Mouse (Mus musculus) spleen, adult 2 months (tissue): Measurements from ENCODE around the gene Rora. TPM values are rescaled to one million over a fixed set of nuclear protein-coding genes. Genes with fewer than 3 reads are reported as not detected.

Source experiments
- DNase-seq, 2 experiments: peaks; one replicate each; pipeline versions ENCODE4 v3.0.0 to v3.0.0-alpha.2; 2012 to 2021; ENCODE audit warnings: low spot score in 2 of 2, low read depth in 1 of 2
- H3K27ac ChIP-seq: fragments of 200-500 bp; 2 replicates; pipeline ENCODE4 v1.5.1; 2012; ENCODE audit warnings: low read length, inconsistent platforms; ENCODE audit not compliant: insufficient read depth
- H3K27me3 ChIP-seq: fragments of 200-500 bp; 2 replicates; pipeline ENCODE4 v1.6.1; 2012; ENCODE audit warnings: mild to moderate bottlenecking, moderate library complexity, low read length, inconsistent platforms; ENCODE audit not compliant: control insufficient read depth, insufficient read depth
- H3K36me3 ChIP-seq: fragments of 200-500 bp; 2 replicates; pipeline ENCODE4 v1.6.1; 2012; ENCODE audit warnings: mild to moderate bottlenecking, low read length, inconsistent platforms; ENCODE audit not compliant: control insufficient read depth, insufficient read depth
- H3K4me1 ChIP-seq: fragments of 200-500 bp; 2 replicates; pipeline ENCODE4 v1.6.1; 2011; ENCODE audit warnings: inconsistent platforms; ENCODE audit not compliant: control insufficient read depth, insufficient read depth, insufficient read length
- H3K4me3 ChIP-seq: fragments of 200-500 bp; 2 replicates; pipeline ENCODE4 v1.5.1; 2011; ENCODE audit warnings: mild to moderate bottlenecking, inconsistent platforms; ENCODE audit not compliant: insufficient read depth, insufficient read length; ENCODE audit errors: extremely low read depth
- CTCF ChIP-seq: fragments of 200-500 bp; IDR thresholded peaks from 2 replicates; pipeline ENCODE4 v1.5.1; 2011; ENCODE audit warnings: mild to moderate bottlenecking, inconsistent platforms; ENCODE audit not compliant: insufficient read depth, insufficient read length, insufficient replicate concordance; ENCODE audit errors: extremely low read depth
- POLR2A ChIP-seq: fragments of 200-500 bp; IDR thresholded peaks from 2 replicates; pipeline ENCODE4 v1.6.1; 2011; ENCODE audit warnings: low read depth, low read length, inconsistent platforms
- WGBS: fragments of 180-500 bp; shearing (Covaris S2); methylation state at CpG from one replicate; pipeline ENCODE4 v1.1.7; 2018; 5-methylcytosine and 5-hydroxymethylcytosine counted together
- polyA plus RNA-seq: library from polyadenylated mRNA; depleted of rRNA; stranded (reverse); fragments of >200 nt; gene quantifications from 2 replicates; pipeline ENCODE4 v1.2.3, GENCODE M21; 2012

Rora gene
- polyA plus RNA-seq, 1 experiment = 1.7 TPM

GRCm38 (mm10) chr9:68760329-68760728 is 106.7 kb downstream of the Rora start:
- Histone ChIP-seq H3K27ac (no peak overlapping the region), H3K36me3 (no peaks in the 10 kb centered on the region), H3K27me3 (no peaks in the 10 kb centered on the region), H3K4me3 (no peak overlapping the region), H3K4me1 (no peaks in the 10 kb centered on the region)
- no peak for DNase-seq
- 86% methylated on average over 4 of the region's 4 CpGs for WGBS
- TF ChIP-seq CTCF (no peak), POLR2A (no peak)

GRCm38 (mm10) chr9:68760876-68761275 is 107.3 kb downstream of the Rora start:
- no peaks in the 10 kb centered on the region for H3K36me3 ChIP-seq
- DNase-seq = no peak
- no peaks in the 10 kb centered on the region for H3K4me1 ChIP-seq
- TF ChIP-seq POLR2A (no peak), CTCF (no peak)
- no peaks in the 10 kb centered on the region for H3K27me3 ChIP-seq
- WGBS = 74% methylated on average over 3 of the region's 3 CpGs
- no peak overlapping the region for H3K27ac ChIP-seq
- H3K4me3 ChIP-seq = no peak overlapping the region

- DNase-seq = no peak
- 80% methylated on average over 7 of the region's 7 CpGs for WGBS
- TF ChIP-seq CTCF = no peak
- no peak for TF ChIP-seq POLR2A
- H3K27me3 ChIP-seq = no peaks in the 10 kb centered on the region
- no peak overlapping the region for H3K4me3 ChIP-seq
- H3K27ac ChIP-seq = no peak overlapping the region
- H3K36me3 ChIP-seq = no peaks in the 10 kb centered on the region
- H3K4me1 ChIP-seq = no peaks in the 10 kb centered on the region
Observed at GRCm38 (mm10) chr9:68761672-68762071, 108.1 kb downstream of the Rora start.

GRCm38 (mm10) chr9:68765595-68765994 is 112.0 kb downstream of the Rora start:
- no peak for TF ChIP-seq POLR2A
- TF ChIP-seq CTCF = no peak
- WGBS = 66% methylated on average over 1 of the region's 1 CpGs
- H3K36me3 ChIP-seq = no peaks in the 10 kb centered on the region
- no peak for DNase-seq
- H3K27me3 ChIP-seq = no peaks in the 10 kb centered on the region
- no peaks in the 10 kb centered on the region for H3K4me1 ChIP-seq
- no peak overlapping the region for H3K4me3 ChIP-seq
- H3K27ac ChIP-seq = no peak overlapping the region

GRCm38 (mm10) chr9:68769638-68770037 is 116.1 kb downstream of the Rora start:
- H3K4me3 ChIP-seq = no peak overlapping the region
- TF ChIP-seq POLR2A (no peak), CTCF (no peak)
- no peaks in the 10 kb centered on the region for H3K4me1 ChIP-seq
- WGBS = 29% methylated on average over 1 of the region's 1 CpGs
- H3K27ac ChIP-seq = no peak overlapping the region
- no peaks in the 10 kb centered on the region for H3K27me3 ChIP-seq
- no peak for DNase-seq
- H3K36me3 ChIP-seq = no peaks in the 10 kb centered on the region

GRCm38 (mm10) chr9:68771383-68771782 is 117.8 kb downstream of the Rora start:
- Histone ChIP-seq H3K36me3 (no peaks in the 10 kb centered on the region), H3K4me1 (no peaks in the 10 kb centered on the region), H3K4me3 (no peak overlapping the region), H3K27me3 (no peaks in the 10 kb centered on the region), H3K27ac (no peak overlapping the region)
- WGBS = 89% methylated on average over 3 of the region's 3 CpGs
- DNase-seq = no peak
- TF ChIP-seq POLR2A (no peak), CTCF (no peak)

- DNase-seq = no peak
- TF ChIP-seq POLR2A (no peak), CTCF (no peak)
- Histone ChIP-seq H3K27me3 (no peaks in the 10 kb centered on the region), H3K4me1 (no peaks in the 10 kb centered on the region), H3K36me3 (no peaks in the 10 kb centered on the region), H3K27ac (no peak overlapping the region), H3K4me3 (no peak overlapping the region)
- 91% methylated on average over 3 of the region's 3 CpGs for WGBS
Observed at GRCm38 (mm10) chr9:68773770-68774169, 120.2 kb downstream of the Rora start.
